Mouse (Mus musculus) liver, embryonic 16.5 days (tissue): Measurements from ENCODE around the gene Yaf2. TPM values are rescaled to one million over a fixed set of nuclear protein-coding genes. Genes with fewer than 3 reads are reported as not detected.
"Not testable (repeated sequence)": the region's sequence is repeated elsewhere in the genome, so short reads cannot be mapped to it uniquely, and the experiment has no call there.

Source experiments
- ATAC-seq: fragments of 200-750 bp; cut with Nextera tagmentation; 2 replicates; pipeline ENCODE4 v1.8.0; 2017; ENCODE audit warnings: low read depth, mild to moderate bottlenecking, moderate number of reproducible peaks, moderate library complexity
- H3K27ac ChIP-seq: fragments of 300-500 bp; sonication (generic); 2 replicates; pipeline ENCODE4 v1.5.1; 2014; ENCODE audit warnings: mild to moderate bottlenecking, low read length
- H3K27me3 ChIP-seq: fragments of 300-500 bp; sonication (generic); 2 replicates; pipeline ENCODE4 v1.6.1; 2014; ENCODE audit warnings: low read depth, low read length, mixed read lengths; ENCODE audit not compliant: control insufficient read depth, insufficient read depth
- H3K36me3 ChIP-seq: fragments of 300-500 bp; sonication (generic); 2 replicates; pipeline ENCODE4 v1.6.1; 2014; ENCODE audit warnings: mild to moderate bottlenecking; ENCODE audit not compliant: control insufficient read depth, insufficient read depth
- H3K4me1 ChIP-seq: fragments of 300-500 bp; sonication (generic); 2 replicates; pipeline ENCODE4 v1.6.1; 2014; ENCODE audit warnings: low read depth, low read length, mixed read lengths; ENCODE audit not compliant: control insufficient read depth
- H3K4me2 ChIP-seq: fragments of 300-500 bp; sonication (generic); 2 replicates; pipeline ENCODE4 v1.6.1; 2014; ENCODE audit warnings: low read depth, low read length, mixed read lengths
- H3K4me3 ChIP-seq: fragments of 300-500 bp; sonication (generic); 2 replicates; pipeline ENCODE4 v1.5.1; 2014; ENCODE audit warnings: low read depth, mild to moderate bottlenecking, low read length
- H3K9ac ChIP-seq: fragments of 300-500 bp; sonication (generic); 2 replicates; pipeline ENCODE4 v1.6.1; 2014; ENCODE audit warnings: low read depth, low read length
- H3K9me3 ChIP-seq: fragments of 300-500 bp; sonication (generic); replicated peaks from 2 replicates; pipeline ENCODE4 v1.6.1; 2016; ENCODE audit warnings: low read length; ENCODE audit not compliant: control insufficient read depth
- WGBS: fragments of 180-500 bp; shearing (Covaris S2); extraction: QIAGEN DNeasy Blood & Tissue Kit; methylation state at CpG from one replicate; pipeline ENCODE4 v1.1.7; 2014; ENCODE audit not compliant: insufficient replicate concordance; 5-methylcytosine and 5-hydroxymethylcytosine counted together
- polyA plus RNA-seq: library from polyadenylated mRNA; unstranded; fragments of >200 nt; fragmentation: Nextera tagmentation; extraction: Ambion mirVana; gene quantifications from 2 replicates; pipeline ENCODE4 v1.2.1, GENCODE M21; 2015

Yaf2 gene
- 11.9 and 12.9 TPM in 2 replicates for polyA plus RNA-seq

GRCm38 (mm10) chr15:93336925-93337761, at the start of gene Yaf2:
TSS of gene Yaf2 (minus strand) at chr15:93336935.
- Histone ChIP-seq H3K27ac (peak within 1 kb of the TSS; percentile 83), H3K36me3 (no peaks in the 10 kb centered on the region), H3K9me3 (no peaks in the 10 kb centered on the region), H3K4me2 (peak within 1 kb of the TSS; percentile 98), H3K4me1 (peaks cover 2% of the 10 kb centered on the region), H3K27me3 (no peaks in the 10 kb centered on the region), H3K4me3 (peak within 1 kb of the TSS; percentile 93), H3K9ac (peak within 1 kb of the TSS; percentile 91)
- WGBS = under 1% methylated on average over 69 of the region's 73 CpGs
- ATAC-seq = peak; percentile 96

DNA sequence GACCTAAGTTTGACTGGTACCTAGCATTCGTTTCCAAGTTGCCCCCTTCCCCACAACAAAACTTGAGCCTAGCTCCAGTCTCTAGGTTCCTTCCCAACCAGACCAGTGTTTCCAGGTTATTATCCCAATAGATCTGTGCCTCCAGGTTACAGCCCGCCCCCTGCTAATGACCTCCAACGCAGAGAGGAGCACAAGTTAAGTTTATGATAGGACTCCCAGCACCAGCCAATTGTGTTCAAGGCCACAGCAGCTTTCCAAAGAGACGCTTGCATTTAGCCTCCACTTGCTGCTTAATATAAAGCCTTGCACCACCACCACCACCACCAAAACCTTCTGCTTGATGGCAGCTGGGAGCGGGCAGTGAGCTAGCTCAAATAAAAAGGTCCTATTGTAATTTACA, 44.6 kb upstream of the Yaf2 start:
- no peaks in the 10 kb centered on the region for H3K9me3 ChIP-seq
- H3K27ac ChIP-seq = no peak overlapping the region
- H3K4me3 ChIP-seq = no peak overlapping the region
- H3K9ac ChIP-seq = no peak overlapping the region
- ATAC-seq = no peak
- WGBS = 56% methylated on average over 5 of the region's 5 CpGs
- H3K27me3 ChIP-seq = no peaks in the 10 kb centered on the region
- no peaks in the 10 kb centered on the region for H3K4me1 ChIP-seq
- H3K4me2 ChIP-seq = no peak overlapping the region
- H3K36me3 ChIP-seq = peaks cover 3% of the 10 kb centered on the region

GRCm38 (mm10) chr15:93379177-93379576, 42.4 kb upstream of the Yaf2 start:
- Histone ChIP-seq H3K27ac (no peak overlapping the region), H3K4me3 (no peak overlapping the region), H3K27me3 (no peaks in the 10 kb centered on the region), H3K4me2 (no peak overlapping the region), H3K9me3 (no peaks in the 10 kb centered on the region), H3K36me3 (no peaks in the 10 kb centered on the region), H3K9ac (no peak overlapping the region), H3K4me1 (peaks cover 1% of the 10 kb centered on the region; the same call in 1 of the 2 replicates)
- ATAC-seq = 0 out of 2 replicates have a peak, but pooled peaks have one; percentile 54
- 57% methylated on average over 3 of the region's 3 CpGs for WGBS

GRCm38 (mm10) chr15:93375696-93376095, 39.0 kb upstream of the Yaf2 start:
- Histone ChIP-seq H3K36me3 (no peaks in the 10 kb centered on the region), H3K9ac (no peak overlapping the region)
- no peak for ATAC-seq

GRCm38 (mm10) chr15:93372525-93373119, 35.9 kb upstream of the Yaf2 start:
- H3K9ac ChIP-seq = peak overlapping the region; percentile 39; the same call in 1 of the 2 replicates
- H3K9me3 ChIP-seq, H3K4me3 ChIP-seq, H3K27me3 ChIP-seq, H3K36me3 ChIP-seq: not testable (repeated sequence)
- peak overlapping the region; percentile 85 for H3K27ac ChIP-seq
- ATAC-seq = peak; percentile 87
- peaks cover 13% of the 10 kb centered on the region for H3K4me1 ChIP-seq
- 0 out of 2 replicates have a peak overlapping the region, but pooled peaks have one; percentile 13 for H3K4me2 ChIP-seq

More at GRCm38 (mm10) chr15:93375696-93376095, 39.0 kb upstream of the Yaf2 start:
- Histone ChIP-seq H3K9me3 (no peaks in the 10 kb centered on the region), H3K27me3 (no peaks in the 10 kb centered on the region), H3K4me3 (no peak overlapping the region), H3K27ac (no peak overlapping the region), H3K4me1 (peaks cover 13% of the 10 kb centered on the region), H3K4me2 (no peak overlapping the region)
- WGBS = 60% methylated on average over 5 of the region's 5 CpGs

DNA sequence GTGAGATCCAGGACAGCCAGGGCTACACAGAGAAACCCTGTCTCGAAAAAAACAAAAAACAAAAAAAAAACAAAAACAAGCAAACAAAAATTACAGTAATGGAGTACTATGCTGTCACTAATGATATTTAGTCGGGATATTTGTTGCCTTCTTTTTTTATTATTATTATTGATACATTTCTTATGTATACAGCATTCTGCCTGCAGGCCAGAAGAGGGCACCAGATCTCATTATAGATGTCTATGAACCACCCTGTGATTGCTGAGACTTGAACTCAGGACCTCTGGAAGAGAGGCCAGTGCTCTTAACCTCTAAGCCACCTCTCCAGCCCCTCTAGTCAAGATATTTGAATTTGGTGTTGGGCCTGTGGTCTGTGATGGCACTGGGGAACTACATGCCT, 35.1 kb upstream of the Yaf2 start:
- Histone ChIP-seq H3K27ac (peak overlapping the region; percentile 47), H3K9ac (no peak overlapping the region), H3K27me3 (no peaks in the 10 kb centered on the region), H3K4me2 (no peak overlapping the region), H3K9me3 (no peaks in the 10 kb centered on the region), H3K4me3 (no peak overlapping the region), H3K4me1 (peaks cover 13% of the 10 kb centered on the region), H3K36me3 (no peaks in the 10 kb centered on the region)
- 65% methylated on average over 2 of the region's 2 CpGs for WGBS
- no peak for ATAC-seq

DNA sequence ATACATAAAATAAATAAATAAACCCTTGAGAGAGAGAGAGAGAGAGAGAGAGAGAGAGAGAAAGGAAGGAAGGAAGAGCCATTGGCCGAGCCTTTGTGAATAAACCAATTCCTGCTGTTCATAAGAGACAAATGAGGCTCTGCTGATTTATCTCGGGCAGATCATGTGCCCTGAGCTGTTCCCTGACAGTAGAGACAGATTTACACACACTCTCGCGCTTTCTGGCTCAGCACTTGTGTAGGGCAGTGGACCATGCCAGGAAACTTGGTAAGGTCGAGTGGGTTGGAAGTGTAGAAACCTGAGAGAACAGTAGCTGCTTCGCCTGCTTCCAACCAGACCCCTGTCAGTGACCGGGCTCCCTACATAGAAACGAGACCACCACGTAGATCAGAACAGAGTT, 31.8 kb upstream of the Yaf2 start:
- Histone ChIP-seq H3K4me2 (no peak overlapping the region), H3K9ac (no peak overlapping the region), H3K27me3 (no peaks in the 10 kb centered on the region), H3K4me1 (peaks cover 7% of the 10 kb centered on the region), H3K9me3 (no peaks in the 10 kb centered on the region), H3K36me3 (no peaks in the 10 kb centered on the region), H3K4me3 (no peak overlapping the region), H3K27ac (no peak overlapping the region)
- WGBS = 50% methylated on average over 9 of the region's 9 CpGs
- no peak for ATAC-seq

DNA sequence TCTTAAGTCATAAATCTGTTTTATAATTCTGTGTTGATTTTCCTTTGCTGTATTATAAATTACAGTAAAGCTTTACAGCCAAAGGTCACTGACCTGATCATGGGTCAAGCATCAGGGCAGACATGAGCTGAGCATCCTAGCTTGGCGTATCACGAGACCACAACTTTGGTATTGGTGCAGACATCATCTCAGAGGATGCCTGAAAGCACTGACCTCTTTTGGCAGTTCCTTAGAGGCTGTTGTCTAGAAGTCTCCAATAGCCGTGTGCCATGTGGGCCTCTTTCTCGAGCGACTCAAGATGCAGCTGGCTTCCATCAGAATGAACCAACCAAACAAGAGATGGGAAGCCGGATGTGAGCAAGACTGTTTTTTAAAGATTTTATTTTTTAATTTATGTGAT, 28.8 kb upstream of the Yaf2 start:
- Histone ChIP-seq H3K9ac (no peak overlapping the region), H3K27me3 (no peaks in the 10 kb centered on the region), H3K4me3 (no peak overlapping the region), H3K36me3 (no peaks in the 10 kb centered on the region), H3K4me2 (no peak overlapping the region), H3K4me1 (no peaks in the 10 kb centered on the region), H3K9me3 (no peaks in the 10 kb centered on the region), H3K27ac (no peak overlapping the region)
- ATAC-seq = no peak
- WGBS = 69% methylated on average over 6 of the region's 6 CpGs
